Mouse (Mus musculus): Measurements from ENCODE around the gene Mmrn1. TPM values are rescaled to one million over a fixed set of nuclear protein-coding genes. Genes with fewer than 3 reads are reported as not detected.

Mmrn1 gene
- polyA plus RNA-seq, 1 experiment from 2014 or later, result 5.4 TPM

DNA sequence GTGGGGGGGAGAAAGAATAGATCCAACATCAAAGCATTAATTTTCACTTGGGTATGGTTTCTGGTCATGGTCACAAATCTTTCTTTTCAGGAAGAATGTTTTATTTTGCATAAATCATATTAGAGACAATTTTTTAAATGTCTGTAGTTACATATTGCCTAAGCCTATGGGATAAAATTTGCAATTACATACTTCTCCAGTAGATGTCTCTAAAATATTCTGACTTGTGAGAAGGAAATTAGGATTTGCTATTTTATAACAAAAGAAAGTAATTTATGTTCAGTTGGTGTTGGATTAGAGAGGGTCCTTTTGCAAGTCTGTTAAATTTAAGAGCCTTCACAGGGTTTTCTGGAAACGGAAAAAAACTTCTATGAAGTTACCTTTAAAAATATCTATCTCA, 39.0 kb downstream of the Mmrn1 start:
- Histone ChIP-seq H3K4me1 (peaks cover 3% of the 10 kb centered on the region; the same call in 1 of the 2 replicates), H3K36me3 (replicated peaks) (no peaks in the 10 kb centered on the region), H3K27me3 (no peaks in the 10 kb centered on the region), H3K9ac (no peak overlapping the region), H3K4me2 (no peak overlapping the region), H3K9me3 (no peaks in the 10 kb centered on the region), H3K27ac (no peak overlapping the region), H3K4me3 (replicated peaks) (no peak overlapping the region)
- ATAC-seq (ENCODE audit: low FRiP score), result 0 out of 2 replicates have a peak, but pooled peaks have one; percentile 33
- WGBS, result 67% methylated on average over 1 of the region's 1 CpGs

DNA sequence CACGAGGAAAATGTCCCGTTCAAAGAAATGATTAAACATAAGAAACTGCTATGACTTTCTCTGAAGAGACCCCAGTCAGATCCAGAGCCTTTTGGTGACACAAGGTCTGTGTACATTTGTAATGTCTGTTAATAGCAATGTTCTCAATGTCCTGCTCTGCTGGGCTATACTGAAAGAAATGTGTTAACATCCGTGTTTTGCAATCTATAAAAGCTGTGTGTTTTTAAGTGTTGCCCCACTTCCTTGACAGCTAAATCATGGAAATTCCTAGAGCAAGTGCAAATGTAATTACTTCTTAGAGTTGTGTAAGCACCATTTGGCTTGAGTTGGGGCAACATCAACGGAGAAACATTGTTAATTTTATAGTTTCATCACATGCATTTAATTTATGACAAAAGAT, 42.2 kb downstream of the Mmrn1 start:
- H3K9ac ChIP-seq, result no peak overlapping the region
- peaks cover 7% of the 10 kb centered on the region; the same call in 1 of the 2 replicates for H3K4me1 ChIP-seq
- H3K9me3 ChIP-seq, result no peaks in the 10 kb centered on the region
- no peak overlapping the region for H3K4me2 ChIP-seq
- no peaks in the 10 kb centered on the region for H3K36me3 ChIP-seq (replicated peaks)
- WGBS, result 85% methylated on average over 4 of the region's 4 CpGs
- H3K27me3 ChIP-seq, result no peaks in the 10 kb centered on the region
- H3K27ac ChIP-seq, result no peak overlapping the region
- no peak for ATAC-seq (ENCODE audit: low FRiP score)
- H3K4me3 ChIP-seq (replicated peaks), result no peak overlapping the region

DNA sequence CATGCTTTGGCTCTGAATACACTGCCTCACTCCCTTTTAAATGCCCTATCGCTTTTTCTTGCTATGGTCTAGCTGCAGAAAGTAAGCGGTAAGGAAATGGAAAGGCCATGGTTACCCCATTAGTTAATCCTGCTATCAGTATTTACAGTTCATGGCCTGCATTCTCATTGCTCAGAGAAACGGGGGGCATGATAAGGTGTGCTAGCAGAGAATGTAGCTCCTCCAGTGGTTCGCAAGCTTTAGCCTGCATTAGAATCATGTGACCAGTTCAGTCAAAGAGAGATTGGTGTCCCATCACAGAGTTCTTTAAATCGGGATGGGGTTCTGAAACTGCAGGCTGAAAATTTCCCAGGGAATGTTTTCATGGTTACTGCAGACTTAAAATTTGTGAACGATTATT, 44.6 kb downstream of the Mmrn1 start:
- Histone ChIP-seq H3K4me1 (0 out of 2 replicates have a peak, but pooled peaks cover 3% of the 10 kb centered on the region), H3K9me3 (no peaks in the 10 kb centered on the region), H3K4me3 (replicated peaks) (no peak overlapping the region), H3K27me3 (no peaks in the 10 kb centered on the region), H3K27ac (no peak overlapping the region), H3K4me2 (no peak overlapping the region), H3K9ac (no peak overlapping the region), H3K36me3 (replicated peaks) (no peaks in the 10 kb centered on the region)
- 76% methylated on average over 6 of the region's 6 CpGs for WGBS
- 0 out of 2 replicates have a peak, but pooled peaks have one; percentile 46 for ATAC-seq (ENCODE audit: low FRiP score)

DNA sequence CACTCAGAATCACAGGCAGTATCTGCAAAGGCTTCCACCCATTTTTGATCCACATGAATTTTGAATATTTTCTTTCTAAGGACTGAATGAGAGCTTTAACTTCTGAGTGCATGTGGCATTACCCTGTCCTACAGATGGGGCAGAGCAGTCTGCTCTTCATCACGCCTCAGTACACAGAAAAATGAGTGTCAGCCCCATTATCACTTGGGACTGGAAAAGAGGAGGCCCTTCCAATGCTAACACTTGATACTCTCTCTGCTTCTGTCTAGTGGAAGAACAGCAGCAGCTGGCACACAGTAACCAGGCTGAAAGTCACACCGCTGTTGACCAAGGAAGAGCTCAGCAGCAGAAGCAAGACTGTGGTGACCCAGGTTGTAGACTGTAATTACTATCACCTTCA, 46.0 kb downstream of the Mmrn1 start:
- ATAC-seq (ENCODE audit: low FRiP score), result peak; percentile 80; the same call in 1 of the 2 replicates
- Histone ChIP-seq H3K27ac (0 out of 2 replicates have a peak overlapping the region, but pooled peaks have one; percentile 26), H3K9me3 (no peaks in the 10 kb centered on the region)

DNA sequence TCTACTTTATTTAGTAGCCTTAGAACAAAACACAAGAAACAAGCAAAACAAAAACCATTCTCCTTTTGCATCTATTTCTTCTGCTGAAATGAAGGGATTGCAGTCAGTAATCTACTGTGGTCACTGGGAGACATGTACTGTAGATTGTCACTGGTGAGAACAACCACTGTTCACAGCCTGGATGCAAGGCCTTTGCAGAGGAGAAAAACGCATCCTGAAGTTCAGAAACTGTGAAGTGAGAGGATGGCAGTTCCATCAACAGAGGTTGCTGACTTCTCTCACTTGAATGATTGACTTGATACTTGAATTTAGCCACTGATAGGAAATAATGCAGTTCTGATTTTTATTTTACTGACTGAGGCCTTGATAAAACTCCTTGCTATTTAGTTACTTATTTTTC, 53.8 kb downstream of the Mmrn1 start:
- H3K9me3 ChIP-seq, result no peaks in the 10 kb centered on the region
- ATAC-seq (ENCODE audit: low FRiP score), result no peak
- H3K4me3 ChIP-seq (replicated peaks), result no peak overlapping the region
- WGBS, result 78% methylated on average over 1 of the region's 1 CpGs
- H3K4me1 ChIP-seq, result no peaks in the 10 kb centered on the region
- H3K27ac ChIP-seq, result no peak overlapping the region
- no peak overlapping the region for H3K4me2 ChIP-seq
- no peaks in the 10 kb centered on the region for H3K36me3 ChIP-seq (replicated peaks)
- no peak overlapping the region for H3K9ac ChIP-seq
- H3K27me3 ChIP-seq, result no peaks in the 10 kb centered on the region

More for the DNA sequence above, 46.0 kb downstream of the Mmrn1 start:
- Histone ChIP-seq H3K4me1 (0 out of 2 replicates have a peak, but pooled peaks cover 3% of the 10 kb centered on the region), H3K27me3 (no peaks in the 10 kb centered on the region), H3K4me3 (replicated peaks) (no peak overlapping the region), H3K4me2 (no peak overlapping the region), H3K36me3 (replicated peaks) (no peaks in the 10 kb centered on the region), H3K9ac (no peak overlapping the region)
- 72% methylated on average over 2 of the region's 2 CpGs for WGBS

DNA sequence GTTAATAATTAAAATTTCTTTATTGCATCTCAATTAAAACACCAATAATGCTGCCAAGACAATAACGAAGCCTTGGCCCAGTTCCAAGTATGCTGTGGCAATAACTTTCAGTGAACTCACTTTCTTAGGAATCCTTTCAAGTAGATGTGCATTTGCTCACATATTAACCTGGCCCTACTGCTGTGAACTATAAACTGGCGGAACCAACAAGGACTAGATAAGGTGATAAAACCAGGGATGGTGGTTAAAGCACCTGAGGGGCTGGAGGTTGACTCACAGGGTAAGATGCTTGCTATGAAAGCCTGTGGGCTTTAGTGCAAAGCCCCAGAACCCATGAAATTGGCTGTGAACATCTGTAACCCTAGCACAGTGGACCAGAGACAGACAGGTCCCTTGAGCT, 54.3 kb downstream of the Mmrn1 start:
- no peaks in the 10 kb centered on the region for H3K27me3 ChIP-seq
- H3K36me3 ChIP-seq (replicated peaks), result no peaks in the 10 kb centered on the region
- ATAC-seq (ENCODE audit: low FRiP score), result no peak
- no peaks in the 10 kb centered on the region for H3K4me1 ChIP-seq
- WGBS, result 84% methylated on average over 2 of the region's 2 CpGs
- H3K9me3 ChIP-seq, result no peaks in the 10 kb centered on the region
- no peak overlapping the region for H3K4me3 ChIP-seq (replicated peaks)
- H3K9ac ChIP-seq, result no peak overlapping the region
- H3K27ac ChIP-seq, result no peak overlapping the region
- no peak overlapping the region for H3K4me2 ChIP-seq

DNA sequence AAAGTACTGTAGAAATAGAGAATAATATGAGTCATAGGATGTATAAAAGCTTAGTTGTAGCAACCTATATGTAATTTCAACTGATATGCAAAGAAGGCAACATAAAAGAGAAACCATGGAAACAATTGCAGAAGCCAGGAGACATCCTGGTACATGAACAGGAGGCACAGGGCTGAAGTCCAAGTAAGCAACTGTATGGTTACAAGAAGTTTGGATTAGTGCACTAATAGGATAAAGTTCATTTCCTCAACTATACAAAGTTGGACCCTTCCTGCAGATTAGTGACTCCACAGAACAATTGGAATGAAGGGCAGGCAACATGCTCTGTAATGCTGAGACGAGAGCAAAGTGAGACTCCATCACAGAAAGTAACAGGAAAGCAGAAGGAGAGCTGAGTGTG, 59.6 kb downstream of the Mmrn1 start:
- H3K27me3 ChIP-seq, result no peaks in the 10 kb centered on the region
- ATAC-seq (ENCODE audit: low FRiP score), result no peak
- no peaks in the 10 kb centered on the region for H3K36me3 ChIP-seq (replicated peaks)
- WGBS, result 57% methylated on average over 1 of the region's 1 CpGs
- no peaks in the 10 kb centered on the region for H3K4me1 ChIP-seq
- H3K4me2 ChIP-seq, result no peak overlapping the region
- H3K9me3 ChIP-seq, result no peaks in the 10 kb centered on the region
- no peak overlapping the region for H3K9ac ChIP-seq
- H3K27ac ChIP-seq, result no peak overlapping the region
- H3K4me3 ChIP-seq (replicated peaks), result no peak overlapping the region

DNA sequence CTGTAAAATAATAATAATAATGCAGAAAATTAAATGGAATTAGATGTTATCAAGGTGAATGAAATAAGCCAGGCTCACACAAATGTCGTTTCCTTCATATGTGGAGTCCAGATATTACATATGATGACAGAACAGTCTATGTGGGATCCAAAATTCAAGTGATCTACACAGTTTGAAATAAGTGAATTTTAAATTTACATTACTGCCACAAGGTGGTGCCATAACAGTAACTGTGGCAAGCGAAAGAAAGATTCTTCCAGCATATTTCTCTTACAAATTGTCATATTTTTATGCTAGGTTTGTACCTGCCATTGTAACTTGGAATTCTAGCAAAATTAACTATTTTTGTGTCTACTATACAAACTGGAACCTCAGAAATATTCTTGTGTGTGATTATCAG, 61.1 kb downstream of the Mmrn1 start:
- H3K9ac ChIP-seq, result no peak overlapping the region
- ATAC-seq (ENCODE audit: low FRiP score), result no peak
- no peaks in the 10 kb centered on the region for H3K9me3 ChIP-seq
- no peak overlapping the region for H3K27ac ChIP-seq
- no peaks in the 10 kb centered on the region for H3K36me3 ChIP-seq (replicated peaks)
- H3K4me3 ChIP-seq (replicated peaks), result no peak overlapping the region
- H3K4me2 ChIP-seq, result no peak overlapping the region
- WGBS, result 42% methylated on average over 2 of the region's 2 CpGs
- no peaks in the 10 kb centered on the region for H3K27me3 ChIP-seq
- no peaks in the 10 kb centered on the region for H3K4me1 ChIP-seq

DNA sequence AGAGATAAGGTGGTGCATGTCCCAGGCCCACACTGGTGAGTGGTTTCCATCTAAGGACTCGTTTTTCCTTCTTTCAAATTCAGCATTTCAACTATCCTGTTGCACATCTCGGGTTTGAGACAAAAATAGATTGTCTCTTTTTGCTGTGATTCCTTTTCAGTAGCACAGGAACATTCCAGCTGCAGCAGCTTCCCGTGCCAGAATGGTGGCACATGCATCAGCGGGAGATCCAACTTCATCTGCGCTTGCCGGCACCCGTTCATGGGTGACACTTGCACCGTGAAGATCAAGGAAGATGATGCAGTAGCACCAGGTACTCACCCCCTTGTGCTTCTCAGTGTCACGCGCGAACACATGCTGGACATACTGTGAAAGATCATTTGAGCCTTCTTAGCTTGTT, 62.1 kb downstream of the Mmrn1 start:
- Histone ChIP-seq H3K36me3 (replicated peaks) (no peaks in the 10 kb centered on the region), H3K9ac (no peak overlapping the region), H3K4me1 (no peaks in the 10 kb centered on the region), H3K27ac (no peak overlapping the region), H3K4me2 (no peak overlapping the region), H3K27me3 (no peaks in the 10 kb centered on the region), H3K9me3 (no peaks in the 10 kb centered on the region), H3K4me3 (replicated peaks) (no peak overlapping the region)
- 87% methylated on average over 11 of the region's 11 CpGs for WGBS
- no peak for ATAC-seq (ENCODE audit: low FRiP score)

DNA sequence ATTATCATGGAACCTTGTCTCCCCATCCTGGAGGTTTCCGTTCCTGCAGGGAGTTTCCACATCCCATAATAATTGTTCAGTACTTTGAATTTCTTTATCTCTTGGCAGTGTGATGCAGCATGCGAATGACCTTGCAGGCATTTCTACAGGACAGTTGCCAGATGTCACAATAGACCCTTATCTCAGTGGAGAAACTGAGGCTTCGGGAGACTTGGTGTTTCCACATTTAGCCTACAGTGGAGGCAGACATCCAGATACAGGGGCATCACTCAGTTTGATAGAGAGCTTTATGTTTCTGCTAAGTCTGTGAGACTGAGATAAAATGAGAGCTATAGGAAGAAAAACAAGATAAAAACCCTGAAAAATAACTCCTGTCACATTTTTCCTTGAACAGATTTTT, 63.0 kb downstream of the Mmrn1 start:
- 91% methylated on average over 3 of the region's 3 CpGs for WGBS

DNA sequence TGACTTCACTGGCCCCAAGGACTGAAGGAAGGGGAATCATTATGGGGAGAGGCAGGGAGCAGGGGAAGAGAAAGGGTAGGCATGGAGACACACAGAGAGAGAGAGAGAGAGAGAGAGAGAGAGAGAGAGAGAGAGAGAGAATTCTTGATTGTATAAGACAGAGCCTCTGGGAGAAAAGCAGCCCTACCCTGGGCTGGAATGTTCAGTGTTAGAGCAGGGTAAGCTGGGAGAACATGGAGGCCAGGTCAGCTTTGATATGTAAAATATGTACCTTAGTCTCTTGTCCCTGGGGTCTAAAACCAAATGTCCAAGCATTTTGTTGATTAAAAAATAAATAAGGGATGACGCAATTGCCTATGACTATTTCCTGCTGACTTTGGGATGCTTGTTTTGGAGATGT, 67.6 kb downstream of the Mmrn1 start:
- Histone ChIP-seq H3K9ac (no peak overlapping the region), H3K4me1 (peaks cover 16% of the 10 kb centered on the region), H3K9me3 (no peaks in the 10 kb centered on the region), H3K36me3 (replicated peaks) (no peaks in the 10 kb centered on the region), H3K27ac (no peak overlapping the region), H3K4me2 (no peak overlapping the region), H3K27me3 (no peaks in the 10 kb centered on the region), H3K4me3 (replicated peaks) (no peak overlapping the region)
- 97% methylated on average over 1 of the region's 1 CpGs for WGBS
- ATAC-seq (ENCODE audit: low FRiP score), result no peak

More for the DNA sequence above, 63.0 kb downstream of the Mmrn1 start:
- no peaks in the 10 kb centered on the region for H3K9me3 ChIP-seq
- no peak overlapping the region for H3K4me3 ChIP-seq (replicated peaks)
- no peaks in the 10 kb centered on the region for H3K4me1 ChIP-seq
- no peak overlapping the region for H3K9ac ChIP-seq
- no peak for ATAC-seq (ENCODE audit: low FRiP score)
- H3K27me3 ChIP-seq, result no peaks in the 10 kb centered on the region
- H3K4me2 ChIP-seq, result no peak overlapping the region
- H3K36me3 ChIP-seq (replicated peaks), result no peaks in the 10 kb centered on the region
- H3K27ac ChIP-seq, result no peak overlapping the region

DNA sequence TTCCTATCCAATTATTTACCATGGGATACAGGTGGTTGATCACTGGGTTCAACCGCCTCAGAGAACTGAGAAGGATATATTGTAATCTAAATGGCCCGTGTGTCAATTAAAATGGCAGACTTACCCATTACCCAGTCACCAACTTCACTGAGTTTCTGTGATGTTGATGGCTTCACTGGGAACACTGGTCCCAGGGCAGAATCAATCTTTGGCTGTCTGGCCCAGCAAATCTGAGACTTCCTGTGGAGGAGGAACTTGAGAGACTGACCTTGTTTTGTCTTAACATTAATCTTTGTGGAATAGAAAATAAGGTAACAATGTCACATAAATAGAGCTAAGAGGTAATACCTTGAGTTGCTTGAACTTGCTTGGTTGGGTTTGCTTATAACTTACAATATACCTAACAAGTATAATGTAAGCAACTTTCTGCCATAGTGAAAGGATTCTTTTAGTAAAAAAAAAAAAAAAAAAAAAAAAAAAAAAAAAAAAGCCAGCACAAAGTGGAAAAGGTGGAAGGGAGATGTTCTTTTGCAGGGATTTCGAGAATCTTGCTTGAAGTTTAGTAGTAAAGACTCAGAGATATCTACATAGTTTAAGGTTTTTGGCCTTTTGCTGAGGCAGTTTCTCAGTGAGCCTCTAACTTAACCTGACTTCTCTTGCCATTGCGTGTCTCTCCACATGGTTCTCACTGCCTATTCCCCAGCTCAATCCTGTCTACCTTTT, 68.8 kb downstream of the Mmrn1 start:
- Histone ChIP-seq H3K4me2 (no peak overlapping the region), H3K9ac (no peak overlapping the region), H3K9me3 (no peaks in the 10 kb centered on the region), H3K27me3 (no peaks in the 10 kb centered on the region), H3K27ac (no peak overlapping the region), H3K4me1 (peaks cover 16% of the 10 kb centered on the region), H3K36me3 (replicated peaks) (no peaks in the 10 kb centered on the region), H3K4me3 (replicated peaks) (no peak overlapping the region)
- 71% methylated on average over 4 of the region's 4 CpGs for WGBS
- ATAC-seq (ENCODE audit: low FRiP score), result no peak

DNA sequence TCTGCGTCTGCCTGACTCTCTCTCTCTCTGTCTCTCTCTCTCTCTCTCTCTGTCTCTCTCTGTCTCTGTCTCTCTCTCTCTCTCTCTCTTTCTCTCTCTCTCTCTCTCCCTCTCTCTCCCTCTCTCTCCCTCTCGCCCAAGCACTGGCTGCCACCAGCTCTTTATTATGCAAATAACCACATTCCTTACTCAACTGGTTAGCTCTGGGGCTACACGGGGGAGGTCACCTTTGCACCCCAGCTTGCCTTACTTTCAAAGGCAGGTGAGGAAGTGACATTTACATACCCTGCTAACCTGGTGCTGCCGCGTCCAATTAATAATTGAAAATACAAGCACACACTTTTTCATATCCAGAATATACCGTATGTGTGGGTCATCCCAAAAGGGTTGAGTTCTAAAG, 69.3 kb downstream of the Mmrn1 start:
- H3K4me1 ChIP-seq, result peaks cover 16% of the 10 kb centered on the region
- H3K9me3 ChIP-seq, result no peaks in the 10 kb centered on the region
- no peak overlapping the region for H3K4me3 ChIP-seq (replicated peaks)
- H3K27ac ChIP-seq, result no peak overlapping the region
- H3K27me3 ChIP-seq, result no peaks in the 10 kb centered on the region
- H3K9ac ChIP-seq, result no peak overlapping the region
- WGBS, result 9% methylated on average over 6 of the region's 6 CpGs
- H3K36me3 ChIP-seq (replicated peaks), result no peaks in the 10 kb centered on the region
- ATAC-seq (ENCODE audit: low FRiP score), result peak; percentile 49; the same call in 1 of the 2 replicates
- peak overlapping the region; percentile 24; the same call in 1 of the 2 replicates for H3K4me2 ChIP-seq
